Mouse (Mus musculus): ENCODE results near the gene Lrrc46.

The Lrrc46 gene

GRCm38 (mm10) chr11:97041022-97041899, at the start of gene Lrrc46, which contains the start of gene Mrpl10:
Gene Lrrc46, minus strand, starts transcription at chr11:97041407.
Gene Mrpl10, plus strand, starts transcription at chr11:97041560.
- peak; percentile 96 for DNase-seq

DNA sequence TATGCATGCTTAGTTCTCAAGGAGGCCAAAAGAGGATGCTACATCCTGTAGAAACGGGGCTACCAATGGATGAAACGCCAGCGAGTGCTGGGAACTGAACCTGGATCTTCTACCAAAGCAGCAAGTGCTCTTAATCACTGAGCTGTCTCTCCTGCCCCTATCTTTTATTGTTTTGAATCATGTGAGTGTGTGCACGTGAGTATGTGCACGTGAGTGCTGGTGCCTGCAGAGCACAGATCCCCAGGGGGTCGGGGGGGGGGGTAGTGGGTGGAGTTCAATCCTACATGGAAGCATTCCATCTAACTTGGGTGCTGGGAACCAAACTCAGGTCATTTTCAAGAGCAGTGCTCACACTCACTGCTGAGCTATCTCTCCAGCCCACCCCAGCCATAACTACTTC, 45.2 kb upstream of the Lrrc46 start:
- no peak for DNase-seq

DNA sequence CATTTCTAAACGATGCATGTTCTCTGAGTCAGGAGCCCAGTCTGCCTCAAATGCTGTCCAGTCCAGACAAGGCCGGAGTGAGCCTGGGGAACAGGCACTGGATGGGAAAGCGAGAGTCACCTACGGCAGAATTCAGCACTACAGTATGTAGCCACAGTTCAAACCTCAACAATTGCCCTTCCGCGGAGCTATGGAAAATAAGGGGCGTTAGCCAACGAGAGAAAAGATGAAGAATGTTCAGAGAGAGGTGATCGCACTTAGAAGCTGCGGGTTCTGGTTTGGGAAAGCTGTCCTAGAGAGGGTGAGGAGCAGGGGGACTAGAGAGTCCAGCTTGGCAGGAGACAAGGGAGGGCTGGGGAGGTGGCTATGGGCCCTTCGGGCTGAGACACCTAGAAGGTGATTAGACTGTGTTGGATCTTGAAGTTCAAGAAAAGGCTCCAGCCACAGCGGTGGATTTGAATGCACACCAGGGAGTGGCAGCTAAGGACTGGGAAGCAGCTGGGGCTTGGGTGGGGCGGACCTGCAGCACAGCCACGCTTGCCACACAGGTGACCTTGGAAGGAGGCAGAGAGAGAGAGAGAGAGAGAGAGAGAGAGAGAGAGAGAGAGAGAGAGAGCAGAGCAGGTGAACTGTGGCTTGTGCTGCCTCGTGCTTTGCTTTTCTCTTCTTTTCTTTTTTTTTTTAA, 43.8 kb upstream of the Lrrc46 start:
- DNase-seq, result no peak

DNA sequence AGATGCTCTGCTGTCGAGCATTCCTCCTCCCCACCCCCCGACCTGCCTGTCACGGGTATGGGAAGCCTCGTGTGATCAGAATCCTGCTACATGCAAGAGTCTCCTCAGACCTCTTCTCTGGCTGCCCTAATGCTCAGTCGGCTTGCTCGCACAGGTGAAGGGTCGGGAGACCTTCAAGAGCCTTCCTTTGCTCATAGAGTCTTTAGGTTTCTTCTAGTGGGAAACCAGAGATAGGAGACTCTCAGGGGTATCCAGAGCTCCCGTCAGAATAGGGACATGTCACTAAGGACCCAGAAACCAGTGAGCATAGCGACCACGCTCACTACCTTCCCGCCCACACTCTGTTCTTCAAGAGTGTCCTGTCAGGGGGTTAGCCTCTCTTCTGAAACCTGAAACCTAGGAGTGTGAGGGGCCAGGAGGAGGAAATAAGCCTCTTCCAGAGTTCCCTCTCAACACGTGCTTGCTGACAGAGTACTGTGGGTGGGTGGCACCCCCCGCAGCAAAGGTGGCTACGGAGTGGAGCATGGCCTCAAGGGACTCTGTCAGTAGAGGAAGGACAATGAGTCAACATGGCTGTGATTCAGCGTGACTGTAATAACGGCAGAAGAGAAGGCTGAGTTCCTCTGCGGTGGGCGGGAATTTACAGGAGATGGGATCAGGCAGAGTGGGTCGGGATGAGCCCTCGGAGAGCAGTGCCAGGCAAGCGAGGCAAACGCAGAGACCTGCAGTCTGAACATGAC, 42.4 kb upstream of the Lrrc46 start:
- no peak for DNase-seq

DNA sequence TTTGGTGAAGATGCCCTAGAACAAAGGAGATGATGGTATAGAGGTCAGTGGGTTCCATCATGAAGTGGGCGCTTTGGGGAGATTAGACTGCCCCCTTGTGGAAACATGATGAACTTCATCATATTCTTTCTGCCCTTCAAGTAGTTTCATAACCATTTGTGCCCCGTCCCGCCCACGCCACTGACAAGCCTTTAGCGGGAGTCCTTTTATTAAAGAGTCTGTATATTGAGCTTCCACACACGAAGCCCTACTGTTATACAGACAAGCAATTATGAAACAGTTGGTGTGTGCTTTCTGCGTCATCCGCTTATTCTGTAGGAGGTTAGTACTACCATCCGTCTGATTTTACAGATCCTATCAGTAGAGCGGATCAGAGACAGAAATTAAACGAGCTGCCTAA, 41.8 kb upstream of the Lrrc46 start:
- peak; percentile 66 for DNase-seq

GRCm38 (mm10) chr11:97080291-97080690, 39.1 kb upstream of the Lrrc46 start:
- no peak for DNase-seq

- peak; percentile 78 for DNase-seq
Observed at GRCm38 (mm10) chr11:97078751-97079150, 37.5 kb upstream of the Lrrc46 start.

DNA sequence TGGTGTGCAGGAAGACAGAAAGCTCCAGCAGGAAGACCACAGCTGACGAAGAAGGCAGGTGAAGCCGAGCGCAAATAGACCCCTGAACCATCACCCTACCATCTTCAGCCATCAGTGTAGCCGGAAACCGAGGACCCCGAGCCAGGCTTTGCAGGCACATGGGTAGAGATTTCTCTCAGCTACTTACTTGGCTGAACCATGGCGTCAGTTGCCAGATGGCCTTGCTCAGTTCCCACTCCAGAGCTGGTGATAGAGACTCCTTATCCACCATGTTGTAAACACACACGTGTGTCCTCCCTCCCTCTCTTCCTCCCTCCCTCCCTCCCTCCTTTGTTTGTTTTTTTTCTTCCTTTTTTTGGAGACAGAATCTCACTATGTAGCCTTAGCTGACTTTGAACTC, 33.0 kb upstream of the Lrrc46 start:
- no peak for DNase-seq

DNA sequence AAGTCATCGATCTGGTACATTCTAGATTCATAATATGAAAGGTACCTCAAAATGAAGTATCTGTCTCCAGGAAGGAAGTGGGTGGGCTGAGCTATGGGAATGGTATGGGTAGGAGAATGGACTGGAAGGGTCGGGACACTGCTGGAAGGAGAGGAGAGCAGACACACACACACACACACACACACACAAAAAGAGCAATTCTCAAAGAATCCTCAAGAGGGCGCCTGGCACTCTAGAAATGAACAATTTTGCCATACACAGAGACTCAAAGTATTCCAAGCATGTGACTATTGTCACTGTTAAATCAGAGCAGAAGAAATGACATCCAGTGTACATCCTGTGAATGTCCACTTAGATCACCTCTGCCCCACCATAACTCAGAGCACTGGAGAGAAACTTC, 31.3 kb upstream of the Lrrc46 start:
- DNase-seq, result peak; percentile 65

- peak; percentile 46 for DNase-seq
Observed at GRCm38 (mm10) chr11:97071129-97071528, 29.9 kb upstream of the Lrrc46 start.

- no peak for DNase-seq
Observed at GRCm38 (mm10) chr11:97069770-97070169, 28.6 kb upstream of the Lrrc46 start.

GRCm38 (mm10) chr11:97069333-97069732, 28.1 kb upstream of the Lrrc46 start:
- DNase-seq, result no peak

- no peak for DNase-seq
Observed at GRCm38 (mm10) chr11:97066656-97067360, 25.6 kb upstream of the Lrrc46 start.

DNA sequence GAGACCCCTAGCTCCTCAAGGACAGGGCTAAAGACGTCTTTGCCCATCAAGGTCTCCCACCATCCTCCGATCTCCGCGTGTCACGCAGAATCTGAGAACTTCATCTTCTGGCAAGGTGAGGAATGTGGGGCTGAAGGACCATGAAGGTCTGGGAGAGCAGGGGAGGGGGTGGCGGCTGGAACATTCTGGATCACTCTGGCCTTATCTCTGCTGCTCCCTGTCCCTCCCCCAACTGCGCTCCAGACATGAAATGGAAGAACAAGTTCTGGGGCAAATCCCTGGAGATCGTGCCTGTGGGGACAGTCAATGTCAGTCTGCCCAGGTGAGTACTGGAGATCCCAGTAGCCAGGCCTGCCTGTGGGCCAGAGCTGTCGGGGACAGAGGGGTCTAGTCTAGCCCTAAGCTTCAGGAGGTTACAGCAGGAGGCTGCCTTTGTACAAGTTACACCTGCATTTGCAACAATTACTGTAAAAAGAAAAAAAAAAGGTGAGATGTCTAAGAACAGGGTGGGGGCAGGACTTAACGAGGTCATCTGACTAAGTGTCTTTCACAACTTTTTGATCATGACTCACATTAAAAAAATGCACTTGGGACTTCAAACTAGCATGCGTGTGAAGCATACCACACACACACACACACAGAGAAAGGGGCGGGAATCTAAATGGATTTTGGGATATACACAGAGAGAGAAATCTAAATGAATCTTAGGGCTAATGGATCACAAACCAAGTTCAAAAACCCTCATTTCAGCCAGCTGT, 24.5 kb upstream of the Lrrc46 start:
- no peak for DNase-seq

DNA sequence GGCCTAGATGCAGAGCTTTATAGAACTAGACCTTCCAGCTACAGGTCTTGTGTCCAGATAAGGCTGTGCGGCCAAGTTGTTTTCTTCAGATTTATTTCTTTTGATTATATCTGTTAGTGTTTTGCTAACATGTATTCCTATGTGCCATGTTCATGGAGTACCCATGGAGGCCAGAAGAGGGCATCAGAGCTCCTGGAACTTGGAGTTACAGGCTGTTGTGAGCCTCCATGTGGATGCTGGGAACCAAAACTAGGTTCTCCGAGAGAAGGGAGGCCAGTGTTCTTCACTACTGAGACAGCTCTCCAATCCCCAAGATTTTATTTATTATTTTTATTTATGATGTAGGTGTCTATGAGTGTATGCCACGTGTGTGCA, 22.7 kb upstream of the Lrrc46 start:
- no peak for DNase-seq

GRCm38 (mm10) chr11:97063274-97063920, 22.2 kb upstream of the Lrrc46 start:
- no peak for DNase-seq

GRCm38 (mm10) chr11:97052219-97052646, 11.0 kb upstream of the Lrrc46 start:
- peak; percentile 50 for DNase-seq

- DNase-seq, result no peak
Observed at GRCm38 (mm10) chr11:97050944-97051586, 9.9 kb upstream of the Lrrc46 start.

- peak; percentile 87 for DNase-seq
Observed at GRCm38 (mm10) chr11:97050216-97050943, 9.2 kb upstream of the Lrrc46 start, which contains the start of gene Osbpl7. Gene Osbpl7, plus strand, starts transcription at chr11:97050628.

GRCm38 (mm10) chr11:97049492-97050085, 8.4 kb upstream of the Lrrc46 start:
- DNase-seq, result no peak
